Mouse (Mus musculus) G1E (cell line): ENCODE results near the gene Cuedc1.
"Not testable (repeated sequence)": the region's sequence is repeated elsewhere in the genome, so short reads cannot be mapped to it uniquely, and the experiment has no call there.

ENCODE experiments used
- CTCF ChIP-seq: IDR thresholded peaks from 2 replicates; pipeline ENCODE4 v1.5.1; 2012; ENCODE audit warnings: low read depth, low read length, inconsistent platforms, mixed read lengths
- GATA1 ChIP-seq: IDR thresholded peaks from 2 replicates; pipeline ENCODE4 v1.6.1; 2012; ENCODE audit warnings: borderline replicate concordance, low read length, inconsistent platforms, mixed read lengths
- GATA2 ChIP-seq: IDR thresholded peaks from 2 replicates; pipeline ENCODE4 v1.6.1; 2012; ENCODE audit warnings: low read depth, low read length, inconsistent platforms, borderline replicate concordance
- POLR2AphosphoS5 ChIP-seq: IDR thresholded peaks from 2 replicates; pipeline ENCODE4 v1.6.1; 2012; ENCODE audit warnings: low read depth, low read length, inconsistent platforms; ENCODE audit not compliant: insufficient replicate concordance
- TAL1 ChIP-seq: conservative IDR thresholded peaks from 2 replicates; pipeline ENCODE4 v1.6.1; 2012; ENCODE audit warnings: low read depth, low read length, inconsistent platforms, mixed read lengths

- TF ChIP-seq CTCF, POLR2AphosphoS5, GATA1, TAL1, GATA2: not testable (repeated sequence)
These were observed 97.8 kb downstream of the Cuedc1 start for GRCm38 (mm10) chr11:88195699-88196098.
